Mouse (Mus musculus): ENCODE measurements around the gene Bcl2. TPM values are rescaled to one million over a fixed set of nuclear protein-coding genes. Genes with fewer than 3 reads are reported as not detected.

The Bcl2 gene
- total and polyA plus RNA-seq, 3 experiments, result 4.5 to 13.6 (median 8.7) TPM

DNA sequence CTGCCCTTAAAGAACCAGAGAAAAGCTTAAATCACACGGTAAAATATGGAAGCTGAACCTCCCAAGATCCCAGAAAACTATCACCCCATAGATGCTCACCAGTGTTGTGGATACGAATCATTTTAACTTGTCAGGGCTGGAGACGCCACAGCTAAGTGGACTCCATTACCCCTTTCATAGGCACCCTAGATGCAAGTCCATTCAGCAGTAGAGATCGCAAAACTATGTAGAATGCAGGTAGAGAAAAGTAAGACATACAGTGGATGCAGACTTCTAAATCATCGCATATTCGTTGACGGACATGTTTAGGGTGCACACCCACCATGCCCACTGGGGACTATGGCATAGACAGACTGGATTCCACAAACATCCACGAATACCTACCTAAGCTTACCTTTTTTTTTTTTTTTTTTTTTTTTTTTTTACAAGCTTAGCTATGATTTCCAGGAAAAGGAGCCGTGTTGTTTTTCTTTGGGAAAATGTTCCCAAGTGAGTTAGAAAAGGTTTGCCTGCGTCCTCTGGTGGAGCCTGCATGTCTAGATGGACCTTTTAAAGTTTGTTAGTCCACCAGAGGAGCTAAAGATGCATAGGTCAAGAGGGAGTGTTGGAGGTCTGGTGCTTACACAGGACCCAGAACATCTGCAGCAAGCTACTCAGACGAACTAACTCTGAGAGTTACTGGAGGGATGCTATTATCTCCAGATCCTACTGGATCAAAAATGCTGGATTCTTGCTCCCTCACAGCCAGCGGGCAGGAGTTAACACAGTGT lies 2.5 kb downstream of the Bcl2 start:
- H3K27ac ChIP-seq (ENCODE audit: insufficient read depth, low read depth), result peak overlapping the region; percentile 65
- H3K36me3 ChIP-seq (replicated peaks in 1 of 2; ENCODE audit: control insufficient read depth in 1 of 2, insufficient read depth in 1 of 2, low read length in 1 of 2), result peaks cover 0 to under 1% of the 10 kb centered on the region in 2 experiments
- DNase-seq (ENCODE audit: extremely low read depth), result no peak
- TF ChIP-seq JUN (IDR thresholded peaks at IDR 0.05; ENCODE audit: insufficient read depth, low read depth, low read length) (no peak), EP300 (IDR thresholded peaks at IDR 0.05; ENCODE audit: low read length) (no peak), MYC (IDR thresholded peaks at IDR 0.05; ENCODE audit: low read depth, low read length) (no peak), ZNF384 (IDR thresholded peaks at IDR 0.05; ENCODE audit: low read depth, low read length) (peak; percentile 67), UBTF (IDR thresholded peaks at IDR 0.05; ENCODE audit: low read depth, low read length) (0 out of 2 replicates have a peak, but pooled peaks have one; percentile 56), RCOR1 (conservative IDR thresholded peaks at IDR 0.05; ENCODE audit: low read depth, low read length) (no peak), ZMIZ1 (IDR thresholded peaks at IDR 0.05; ENCODE audit: low read depth, low read length) (no peak; the same call in 1 of the 2 replicates), USF2 (conservative IDR thresholded peaks at IDR 0.05; ENCODE audit: low read depth, low read length) (no peak), IRF4 (IDR thresholded peaks at IDR 0.05; ENCODE audit: low read depth, low read length) (peak; percentile 9; the same call in 1 of the 2 replicates), ETS1 (conservative IDR thresholded peaks at IDR 0.05; ENCODE audit: low read depth, low read length) (0 out of 2 replicates have a peak, but pooled peaks have one; percentile 6), TBP (conservative IDR thresholded peaks at IDR 0.05; ENCODE audit: low read depth, low read length) (no peak), RAD21 (IDR thresholded peaks at IDR 0.05; ENCODE audit: low read depth, low read length) (peak; percentile 43), NELFE (IDR thresholded peaks at IDR 0.05; ENCODE audit: low read depth, low read length) (peak; percentile 15; the same call in 1 of the 2 replicates), MXI1 (IDR thresholded peaks at IDR 0.05; ENCODE audit: low read depth, low read length) (no peak; the same call in 1 of the 2 replicates), POLR2A (IDR thresholded peaks at IDR 0.05; ENCODE audit: low read depth, low read length) (no peak), ZC3H11A (IDR thresholded peaks at IDR 0.05; ENCODE audit: low read depth, low read length) (no peak), JUND (conservative IDR thresholded peaks at IDR 0.05; ENCODE audit: low read depth, low read length) (no peak), CTCF (conservative IDR thresholded peaks at IDR 0.05 in 1 of 2, IDR thresholded peaks at IDR 0.05 in 1 of 2; ENCODE audit: low read depth in 2 of 2, low read length in 2 of 2) (peak in 1 of 2 experiments; percentile 68; a peak in 2 of 4 replicates), GABPA (IDR thresholded peaks at IDR 0.05; ENCODE audit: insufficient replicate concordance, low read depth, low read length) (no peak), BHLHE40 (IDR thresholded peaks at IDR 0.05; ENCODE audit: low read depth, low read length) (no peak), CHD2 (IDR thresholded peaks at IDR 0.05; ENCODE audit: low read length) (no peak), MAX (IDR thresholded peaks at IDR 0.05; ENCODE audit: low read length) (no peak), ELF1 (IDR thresholded peaks at IDR 0.05; ENCODE audit: low read depth, low read length) (peak; percentile 3; the same call in 1 of the 2 replicates), ZKSCAN1 (IDR thresholded peaks at IDR 0.05; ENCODE audit: borderline replicate concordance, low read depth, low read length) (no peak), KAT2A (IDR thresholded peaks at IDR 0.05; ENCODE audit: insufficient replicate concordance, low read length) (no peak), MAFK (IDR thresholded peaks at IDR 0.05; ENCODE audit: insufficient replicate concordance, low read length) (no peak), CHD1 (IDR thresholded peaks at IDR 0.05; ENCODE audit: low read depth, low read length) (no peak; the same call in 1 of the 2 replicates), MEF2A (IDR thresholded peaks at IDR 0.05; ENCODE audit: borderline replicate concordance, low read depth, low read length) (no peak), PAX5 (IDR thresholded peaks at IDR 0.05; ENCODE audit: low read length) (no peak), SMC3 (IDR thresholded peaks at IDR 0.05; ENCODE audit: low read depth, low read length) (peak; percentile 56), MAZ (IDR thresholded peaks at IDR 0.05; ENCODE audit: low read depth, low read length) (no peak), USF1 (IDR thresholded peaks at IDR 0.05; ENCODE audit: low read depth, low read length) (no peak), POLR2AphosphoS2 (IDR thresholded peaks at IDR 0.05; ENCODE audit: low read depth, low read length) (no peak), E2F4 (IDR thresholded peaks at IDR 0.05; ENCODE audit: insufficient replicate concordance, low read depth, low read length) (no peak), TCF12 (IDR thresholded peaks at IDR 0.05; ENCODE audit: low read depth, low read length) (no peak; the same call in 1 of the 2 replicates), NRF1 (IDR thresholded peaks at IDR 0.05; ENCODE audit: low read depth, low read length) (0 out of 2 replicates have a peak, but pooled peaks have one; percentile 9), SIN3A (IDR thresholded peaks at IDR 0.05; ENCODE audit: low read length) (no peak), HCFC1 (IDR thresholded peaks at IDR 0.05; ENCODE audit: low read depth, low read length) (no peak)
- H3K9ac ChIP-seq (ENCODE audit: insufficient read depth, low read depth), result peak overlapping the region; percentile 29
- H3K4me2 ChIP-seq (ENCODE audit: insufficient read depth, low read depth, poor library complexity, severe bottlenecking), result peak overlapping the region; percentile 25
- H3K79me2 ChIP-seq (replicated peaks; ENCODE audit: control insufficient read depth, extremely low read depth, insufficient read depth, poor library complexity, severe bottlenecking), result peaks cover 50% of the 10 kb centered on the region
- no peaks in the 10 kb centered on the region for H3K9me3 ChIP-seq (replicated peaks; ENCODE audit: low read length)
- dilution Hi-C loops (cut with MboI; ENCODE audit: extremely low pct_ligation_motif_present, extremely low pct_unique_long_range_greater_than_20kb, low sequenced_read_pairs) (loop anchor here (25.0 kb wide), 1 partner anchor 174 kb away; no protein-coding TSS in a partner anchor), in situ Hi-C loops (cut with MboI; ENCODE audit: low pct_ligation_motif_present, low pct_unique_long_range_greater_than_20kb, low sequenced_read_pairs) (loop anchor here (5.0 to 25.0 kb wide), 4 partner anchors 89 to 649 kb away; no protein-coding TSS in a partner anchor)
- peaks cover 8 to 58% of the 10 kb centered on the region in 2 experiments for H3K4me1 ChIP-seq (ENCODE audit: control insufficient read depth in 1 of 2, insufficient read depth in 2 of 2)
- H3K27me3 ChIP-seq (replicated peaks), result no peaks in the 10 kb centered on the region
- H3K4me3 ChIP-seq (replicated peaks in 1 of 3; ENCODE audit: low read depth in 2 of 3, low read length in 2 of 3, poor library complexity in 1 of 3), result peak overlapping the region; percentile 57 to 80 (median 75)
